Mouse (Mus musculus) limb, embryonic 10.5 days (tissue): Measurements from ENCODE around the gene Rhoh. TPM values are rescaled to one million over a fixed set of nuclear protein-coding genes. Genes with fewer than 3 reads are reported as not detected.

Experiments used
- DNase-seq: peaks from one replicate; pipeline ENCODE4 v3.0.0-alpha.2; 2017; ENCODE audit warnings: low spot score
- H3K27ac ChIP-seq: fragments of 300-500 bp; sonication (generic); 2 replicates; pipeline ENCODE4 v1.5.1; 2016; ENCODE audit warnings: mild to moderate bottlenecking
- H3K27me3 ChIP-seq: fragments of 300-500 bp; sonication (generic); 2 replicates; pipeline ENCODE4 v1.6.1; 2016; ENCODE audit warnings: low read depth, mild to moderate bottlenecking; ENCODE audit not compliant: poor library complexity, severe bottlenecking
- H3K36me3 ChIP-seq: fragments of 300-500 bp; sonication (generic); 2 replicates; pipeline ENCODE4 v1.6.1; 2016; ENCODE audit warnings: mild to moderate bottlenecking, moderate library complexity
- H3K4me1 ChIP-seq: fragments of 300-500 bp; sonication (generic); 2 replicates; pipeline ENCODE4 v1.6.1; 2016
- H3K4me3 ChIP-seq: fragments of 300-500 bp; sonication (generic); 2 replicates; pipeline ENCODE4 v1.5.1; 2016; ENCODE audit warnings: mild to moderate bottlenecking, moderate library complexity
- H3K9me3 ChIP-seq: fragments of 300-500 bp; sonication (generic); replicated peaks from 2 replicates; pipeline ENCODE4 v1.6.1; 2016; ENCODE audit warnings: mild to moderate bottlenecking
- WGBS: fragments of 180-500 bp; shearing (Covaris S2); methylation state at CpG from one replicate; pipeline ENCODE4 v1.1.7; 2016; 5-methylcytosine and 5-hydroxymethylcytosine counted together
- polyA plus RNA-seq: library from polyadenylated mRNA; unstranded; fragments of >200 nt; fragmentation: Nextera tagmentation; extraction: Ambion mirVana; gene quantifications from 2 replicates; pipeline ENCODE4 v1.2.1, GENCODE M21; 2016

Rhoh gene
- polyA plus RNA-seq, 1 experiment from 2014 or later, result 0.19 TPM

DNA sequence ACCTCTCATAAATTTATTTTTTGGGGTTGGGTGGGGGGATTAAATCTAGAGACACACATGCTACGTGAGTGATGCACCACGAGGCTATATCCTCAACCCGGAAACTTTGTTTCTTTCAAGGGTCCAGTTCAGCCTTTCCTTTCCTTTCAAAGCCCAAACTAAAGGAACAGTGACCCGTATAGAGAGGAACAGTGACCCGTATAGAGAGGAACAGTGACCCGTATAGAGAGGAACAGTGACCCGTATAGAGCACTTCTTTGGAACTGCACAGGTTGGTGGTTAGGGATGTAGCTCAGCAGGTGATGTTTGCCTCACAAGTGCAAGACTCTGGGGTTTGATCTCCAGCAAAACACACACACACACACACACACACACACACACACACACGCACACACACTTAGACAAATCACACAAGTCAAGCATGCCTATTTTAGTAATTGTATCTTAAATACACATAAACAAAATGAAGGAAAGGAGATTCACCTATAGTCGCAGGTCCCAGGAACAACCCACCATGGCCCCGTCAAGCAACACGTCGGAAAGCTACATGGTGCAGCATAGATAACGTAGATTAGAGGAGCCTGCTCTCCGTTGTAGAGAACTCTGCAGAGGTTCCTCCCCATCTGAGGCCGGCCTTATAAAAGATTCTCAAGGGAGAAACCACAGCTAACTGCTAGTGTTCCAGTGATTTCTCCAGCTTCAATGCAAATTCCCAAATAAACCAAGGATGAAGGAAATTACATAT lies 24.9 kb downstream of the Rhoh start:
- H3K4me1 ChIP-seq, result peaks cover 4% of the 10 kb centered on the region; the same call in 1 of the 2 replicates
- H3K27me3 ChIP-seq, result no peaks in the 10 kb centered on the region
- no peak for DNase-seq
- H3K27ac ChIP-seq, result no peak overlapping the region
- H3K4me3 ChIP-seq, result no peak overlapping the region
- H3K36me3 ChIP-seq, result no peaks in the 10 kb centered on the region
- 92% methylated on average over 15 of the region's 15 CpGs for WGBS
- no peaks in the 10 kb centered on the region for H3K9me3 ChIP-seq

GRCm38 (mm10) chr5:65888102-65888501 lies 27.1 kb downstream of the Rhoh start:
- H3K4me1 ChIP-seq, result peaks cover 4% of the 10 kb centered on the region; the same call in 1 of the 2 replicates
- no peaks in the 10 kb centered on the region for H3K36me3 ChIP-seq
- no peak overlapping the region for H3K27ac ChIP-seq
- no peaks in the 10 kb centered on the region for H3K9me3 ChIP-seq
- WGBS, result 95% methylated on average over 5 of the region's 5 CpGs
- H3K4me3 ChIP-seq, result no peak overlapping the region
- no peak for DNase-seq
- H3K27me3 ChIP-seq, result no peaks in the 10 kb centered on the region

DNA sequence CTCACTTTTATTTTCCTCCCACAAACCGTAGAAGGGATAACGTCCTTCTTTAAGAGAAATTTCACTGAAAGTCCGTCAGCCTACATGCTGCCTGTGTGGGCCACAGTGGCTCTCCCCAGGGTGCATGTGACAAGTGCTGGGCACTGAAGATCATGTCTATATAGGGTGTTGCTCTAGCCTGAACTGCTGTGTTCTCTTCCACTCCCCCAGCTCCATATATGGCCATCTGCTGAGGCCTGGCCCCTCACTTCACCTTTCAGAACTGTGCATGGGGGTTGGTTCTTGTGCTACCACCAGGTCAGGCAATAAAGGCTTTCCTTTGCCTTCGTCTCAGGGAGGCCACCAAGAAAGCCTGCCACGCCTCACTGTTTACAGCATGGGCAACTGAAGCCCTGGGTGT lies 28.0 kb downstream of the Rhoh start:
- Histone ChIP-seq H3K36me3 (no peaks in the 10 kb centered on the region), H3K4me3 (no peak overlapping the region), H3K4me1 (peaks cover 4% of the 10 kb centered on the region; the same call in 1 of the 2 replicates), H3K27me3 (no peaks in the 10 kb centered on the region), H3K27ac (no peak overlapping the region), H3K9me3 (no peaks in the 10 kb centered on the region)
- no peak for DNase-seq
- 68% methylated on average over 5 of the region's 5 CpGs for WGBS

- Histone ChIP-seq H3K27me3 (no peaks in the 10 kb centered on the region), H3K36me3 (no peaks in the 10 kb centered on the region), H3K9me3 (no peaks in the 10 kb centered on the region), H3K4me3 (no peak overlapping the region), H3K27ac (no peak overlapping the region), H3K4me1 (peaks cover 4% of the 10 kb centered on the region; the same call in 1 of the 2 replicates)
- DNase-seq, result no peak
- 92% methylated on average over 14 of the region's 14 CpGs for WGBS
Measured at GRCm38 (mm10) chr5:65891251-65891826, 30.3 kb downstream of the Rhoh start.

DNA sequence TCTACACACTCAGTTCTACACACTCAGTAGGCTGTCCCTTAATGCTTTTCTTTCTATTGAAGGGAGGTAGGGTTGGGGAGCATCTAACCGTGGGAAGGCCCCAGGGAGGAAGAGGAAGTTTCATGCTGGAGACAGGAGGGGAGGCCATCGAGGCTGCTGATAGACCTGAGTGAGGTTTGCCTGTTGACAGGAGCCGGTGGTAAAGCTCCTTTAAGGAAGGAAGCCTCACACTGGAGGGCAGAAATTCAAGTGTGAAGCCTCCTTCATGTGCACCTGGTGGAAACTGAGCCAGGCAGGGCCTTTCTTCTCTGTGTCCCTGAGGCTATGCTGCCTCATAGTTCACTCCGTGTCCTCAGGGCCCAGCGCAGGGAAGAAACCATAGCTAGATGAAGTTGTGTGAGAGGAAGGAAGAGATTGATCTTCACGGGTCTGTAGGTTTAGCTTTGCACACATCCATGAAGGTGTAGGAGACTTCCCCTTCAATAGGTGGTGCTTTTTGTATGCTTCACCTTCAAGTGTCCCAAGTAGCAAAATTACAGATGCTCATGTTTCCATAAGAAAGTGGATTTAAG lies 34.2 kb downstream of the Rhoh start:
- whole genome bisulfite sequencing, result 90% methylated on average over 6 of the region's 6 CpGs
- H3K27ac ChIP-seq, result no peak overlapping the region
- no peaks in the 10 kb centered on the region for H3K36me3 ChIP-seq
- no peaks in the 10 kb centered on the region for H3K9me3 ChIP-seq
- no peaks in the 10 kb centered on the region for H3K4me1 ChIP-seq
- H3K4me3 ChIP-seq, result no peak overlapping the region
- H3K27me3 ChIP-seq, result no peaks in the 10 kb centered on the region
- DNase-seq, result no peak

DNA sequence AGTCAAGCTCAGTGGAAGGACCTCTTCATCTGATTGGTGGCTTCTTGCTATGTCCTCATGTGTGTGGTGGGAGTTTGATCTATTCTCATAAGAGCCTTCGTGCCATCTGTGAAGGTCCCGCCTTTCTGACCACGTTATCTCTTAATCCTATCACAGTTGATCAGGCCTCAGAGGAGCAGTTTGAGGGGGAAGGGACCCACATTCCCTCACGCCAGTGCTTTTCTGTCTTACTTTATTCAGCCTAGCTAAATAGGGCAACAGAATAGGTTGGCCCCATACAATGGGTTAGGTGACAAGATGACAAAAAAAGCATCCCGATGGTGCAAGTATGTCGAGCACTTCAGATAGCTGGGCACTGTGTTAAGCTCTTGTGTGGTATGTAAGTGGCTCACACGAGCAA lies 34.8 kb downstream of the Rhoh start:
- Histone ChIP-seq H3K27ac (no peak overlapping the region), H3K4me3 (no peak overlapping the region)

GRCm38 (mm10) chr5:65897731-65898130 lies 36.7 kb downstream of the Rhoh start:
- 96% methylated on average over 2 of the region's 2 CpGs for WGBS
- no peak for DNase-seq
- Histone ChIP-seq H3K27ac (no peak overlapping the region), H3K36me3 (no peaks in the 10 kb centered on the region), H3K9me3 (no peaks in the 10 kb centered on the region), H3K4me1 (no peaks in the 10 kb centered on the region), H3K27me3 (no peaks in the 10 kb centered on the region), H3K4me3 (no peak overlapping the region)

More for the DNA sequence above, 34.8 kb downstream of the Rhoh start:
- no peaks in the 10 kb centered on the region for H3K27me3 ChIP-seq
- no peak for DNase-seq
- H3K9me3 ChIP-seq, result no peaks in the 10 kb centered on the region
- H3K4me1 ChIP-seq, result no peaks in the 10 kb centered on the region
- 89% methylated on average over 7 of the region's 7 CpGs for WGBS
- no peaks in the 10 kb centered on the region for H3K36me3 ChIP-seq

DNA sequence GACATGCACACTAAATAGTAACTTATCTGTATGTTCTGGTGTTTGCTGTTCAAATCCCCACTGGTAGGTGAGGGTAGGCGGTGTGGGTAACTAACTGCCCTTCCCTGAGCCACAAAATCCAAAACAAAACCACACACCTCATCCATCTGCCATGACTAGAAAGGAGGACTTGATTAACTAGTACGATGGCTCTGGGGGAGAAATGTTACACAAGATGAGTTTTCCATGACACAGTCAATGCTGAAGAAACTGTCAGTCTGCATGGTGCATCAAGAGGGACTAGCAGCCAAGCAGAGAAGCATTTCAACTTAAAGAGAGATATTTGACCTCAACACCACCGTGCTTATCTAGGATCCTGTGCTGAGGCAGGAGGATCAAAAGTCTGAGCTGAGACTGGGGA lies 37.7 kb downstream of the Rhoh start:
- Histone ChIP-seq H3K4me1 (no peaks in the 10 kb centered on the region), H3K36me3 (no peaks in the 10 kb centered on the region), H3K27me3 (no peaks in the 10 kb centered on the region), H3K27ac (no peak overlapping the region), H3K4me3 (no peak overlapping the region), H3K9me3 (no peaks in the 10 kb centered on the region)
- 88% methylated on average over 3 of the region's 3 CpGs for WGBS
- DNase-seq, result no peak

DNA sequence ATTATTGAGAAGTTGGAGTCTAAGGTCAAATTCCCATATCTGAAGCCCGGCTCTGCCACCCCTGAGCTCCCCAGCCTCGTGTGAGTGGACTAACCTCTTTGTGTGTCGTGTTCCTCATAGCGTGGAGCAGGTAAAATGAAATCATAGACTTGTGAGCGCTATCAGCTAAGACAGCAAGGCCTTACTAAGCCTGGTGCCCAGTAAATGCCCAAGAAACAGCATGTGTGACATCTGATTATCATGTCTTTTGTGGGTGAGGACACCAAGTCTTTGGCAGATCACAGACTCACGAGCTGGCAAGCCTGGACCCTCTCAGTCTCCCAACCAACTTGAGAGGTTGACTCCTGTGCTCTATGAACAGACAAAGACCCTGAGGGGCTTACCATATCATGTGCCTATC lies 39.1 kb downstream of the Rhoh start:
- 90% methylated on average over 6 of the region's 6 CpGs for WGBS
- H3K4me1 ChIP-seq, result no peaks in the 10 kb centered on the region
- H3K27ac ChIP-seq, result no peak overlapping the region
- no peaks in the 10 kb centered on the region for H3K36me3 ChIP-seq
- no peak overlapping the region for H3K4me3 ChIP-seq
- no peak for DNase-seq
- peaks cover 4% of the 10 kb centered on the region; the same call in 1 of the 2 replicates for H3K9me3 ChIP-seq
- no peaks in the 10 kb centered on the region for H3K27me3 ChIP-seq

DNA sequence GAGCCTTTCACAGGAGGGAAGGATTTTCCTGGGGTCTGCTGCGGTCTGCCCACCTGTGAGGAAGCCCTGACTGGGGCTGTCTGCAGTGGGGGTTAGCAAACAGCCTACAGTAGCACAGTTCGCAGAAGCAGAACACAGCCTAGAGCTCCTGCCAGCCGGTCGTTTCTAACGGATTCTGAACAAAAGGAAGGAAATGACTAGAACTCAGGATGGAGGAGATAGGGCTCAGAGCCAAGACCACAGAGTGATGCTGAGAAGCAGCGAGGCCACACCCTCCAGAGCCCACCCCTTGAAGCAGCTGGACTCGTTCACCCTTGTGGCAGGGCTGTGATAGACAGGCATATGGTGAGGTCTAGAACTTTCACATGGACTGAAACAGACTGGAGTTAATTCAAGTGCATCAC lies 39.9 kb downstream of the Rhoh start:
- H3K4me3 ChIP-seq, result no peak overlapping the region
- peaks cover 4% of the 10 kb centered on the region; the same call in 1 of the 2 replicates for H3K9me3 ChIP-seq
- no peak overlapping the region for H3K27ac ChIP-seq
- no peak for DNase-seq
- H3K27me3 ChIP-seq, result no peaks in the 10 kb centered on the region
- no peaks in the 10 kb centered on the region for H3K36me3 ChIP-seq
- H3K4me1 ChIP-seq, result no peaks in the 10 kb centered on the region
- WGBS, result 80% methylated on average over 7 of the region's 7 CpGs

DNA sequence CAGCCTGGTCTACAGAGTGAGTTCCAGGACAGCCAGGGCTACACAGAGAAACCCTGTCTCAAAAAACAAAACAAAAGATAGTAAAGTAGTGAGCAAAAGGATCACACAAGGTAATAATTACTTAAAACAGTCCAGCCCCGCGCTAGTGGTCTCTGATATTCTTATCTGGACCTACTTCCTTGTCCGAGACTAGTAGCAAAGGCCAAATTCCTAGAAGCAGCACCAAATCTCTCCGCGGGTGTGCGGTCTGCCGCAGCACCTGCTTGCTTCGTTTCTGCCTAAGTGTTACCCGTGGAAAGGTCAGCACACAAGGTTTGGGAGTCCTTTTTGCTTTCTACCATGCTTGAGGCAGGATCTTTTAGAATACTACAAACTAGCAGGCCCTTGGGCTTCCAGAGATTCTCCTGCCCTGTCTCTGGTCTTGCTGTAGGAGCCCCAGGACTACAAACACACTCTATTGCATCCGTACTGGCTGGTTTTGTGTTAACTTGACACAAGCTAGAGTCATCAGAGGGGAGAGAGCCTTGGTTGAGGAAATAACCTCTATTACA lies 40.9 kb downstream of the Rhoh start:
- Histone ChIP-seq H3K4me1 (no peaks in the 10 kb centered on the region), H3K27ac (no peak overlapping the region), H3K4me3 (no peak overlapping the region), H3K9me3 (peaks cover 4% of the 10 kb centered on the region; the same call in 1 of the 2 replicates), H3K27me3 (no peaks in the 10 kb centered on the region), H3K36me3 (no peaks in the 10 kb centered on the region)
- WGBS, result 92% methylated on average over 10 of the region's 10 CpGs
- no peak for DNase-seq

GRCm38 (mm10) chr5:65902811-65903210 lies 41.8 kb downstream of the Rhoh start:
- Histone ChIP-seq H3K27ac (no peak overlapping the region), H3K4me1 (no peaks in the 10 kb centered on the region), H3K36me3 (no peaks in the 10 kb centered on the region), H3K9me3 (peaks cover 4% of the 10 kb centered on the region; the same call in 1 of the 2 replicates), H3K27me3 (no peaks in the 10 kb centered on the region), H3K4me3 (no peak overlapping the region)
- DNase-seq, result no peak
- 90% methylated on average over 9 of the region's 9 CpGs for WGBS

- Histone ChIP-seq H3K36me3 (no peaks in the 10 kb centered on the region), H3K27ac (no peak overlapping the region), H3K4me1 (no peaks in the 10 kb centered on the region), H3K9me3 (peaks cover 4% of the 10 kb centered on the region; the same call in 1 of the 2 replicates), H3K4me3 (no peak overlapping the region), H3K27me3 (no peaks in the 10 kb centered on the region)
- no peak for DNase-seq
- 88% methylated on average over 4 of the region's 4 CpGs for WGBS
Measured at GRCm38 (mm10) chr5:65904476-65904875, 43.5 kb downstream of the Rhoh start.
